Mouse (Mus musculus): Measurements from ENCODE around the gene Haus6.

DNA sequence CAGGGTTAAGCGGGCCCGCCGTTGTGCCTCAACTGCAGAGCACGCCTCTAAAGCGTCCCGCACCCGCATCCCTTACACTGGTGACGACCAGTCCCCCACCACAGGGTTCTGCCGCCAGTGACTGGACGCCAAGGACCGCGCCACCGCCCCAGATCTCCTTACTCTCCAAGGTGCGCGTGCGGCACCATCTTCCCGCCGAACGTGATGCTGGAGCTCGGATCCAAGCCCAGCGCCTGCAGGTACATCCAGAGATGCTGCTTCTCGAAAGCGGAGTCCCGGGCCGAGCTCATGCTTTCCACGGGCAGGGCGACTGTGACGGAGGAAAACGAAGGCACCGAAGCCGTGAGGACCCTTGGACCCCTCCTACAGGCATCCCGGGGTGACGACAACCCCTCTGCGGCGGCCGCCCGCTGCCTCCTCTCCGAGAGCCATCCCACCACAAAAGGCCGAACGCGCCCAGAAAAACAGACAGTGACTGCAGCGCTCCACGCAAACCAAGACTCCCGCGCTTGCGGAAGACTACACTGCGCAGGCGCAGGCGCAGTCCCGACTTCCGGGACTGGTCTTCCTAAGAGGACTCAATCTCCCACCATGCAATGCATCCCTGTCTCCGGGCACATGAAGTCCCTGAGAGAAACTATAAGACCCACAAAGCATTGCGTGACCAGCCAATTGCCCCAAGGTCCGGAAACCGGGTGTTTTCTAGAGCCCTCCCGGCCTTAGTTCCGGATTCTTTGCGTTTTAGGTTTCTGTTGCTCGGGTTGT lies at the start of gene Haus6:
- TF ChIP-seq CTCF (conservative IDR thresholded peaks at IDR 0.05 in 1 of 2, IDR thresholded peaks at IDR 0.05 in 1 of 2; ENCODE audit: low read depth in 2 of 2, low read length in 2 of 2) (no peak), SMC3 (IDR thresholded peaks at IDR 0.05; ENCODE audit: low read depth, low read length) (no peak), E2F4 (IDR thresholded peaks at IDR 0.05; ENCODE audit: insufficient replicate concordance, low read depth, low read length) (peak; percentile 95; the same call in 1 of the 2 replicates), POLR2A (IDR thresholded peaks at IDR 0.05; ENCODE audit: low read depth, low read length) (peak; percentile 90), JUND (conservative IDR thresholded peaks at IDR 0.05; ENCODE audit: low read depth, low read length) (no peak; the same call in 1 of the 2 replicates), MXI1 (IDR thresholded peaks at IDR 0.05; ENCODE audit: low read depth, low read length) (peak; percentile 88), USF1 (IDR thresholded peaks at IDR 0.05; ENCODE audit: low read depth, low read length) (no peak)

Data from CH12.LX (cell line).